Mouse (Mus musculus) heart, embryonic 15.5 days (tissue): ENCODE measurements around the gene Acadm. TPM values are rescaled to one million over a fixed set of nuclear protein-coding genes. Genes with fewer than 3 reads are reported as not detected.

Experiments used
- ATAC-seq: fragments of 200-750 bp; cut with Nextera tagmentation; replicated peaks from 2 replicates; pipeline ENCODE4 v1.8.0; 2017; ENCODE audit warnings: low read depth, moderate TSS enrichment; ENCODE audit not compliant: insufficient number of reproducible peaks, insufficient read depth, low FRiP score
- H3K27ac ChIP-seq: fragments of 300-500 bp; sonication (generic); 2 replicates; pipeline ENCODE4 v1.5.1; 2015; ENCODE audit warnings: mild to moderate bottlenecking, inconsistent platforms
- H3K27me3 ChIP-seq: fragments of 300-500 bp; sonication (generic); 2 replicates; pipeline ENCODE4 v1.6.1; 2015; ENCODE audit warnings: inconsistent platforms
- H3K36me3 ChIP-seq: fragments of 300-500 bp; sonication (generic); 2 replicates; pipeline ENCODE4 v1.6.1; 2015; ENCODE audit warnings: mild to moderate bottlenecking, inconsistent platforms
- H3K4me1 ChIP-seq: fragments of 300-500 bp; sonication (generic); replicated peaks from 2 replicates; pipeline ENCODE4 v1.6.1; 2015; ENCODE audit warnings: inconsistent platforms
- H3K4me2 ChIP-seq: fragments of 300-500 bp; sonication (generic); 2 replicates; pipeline ENCODE4 v1.6.1; 2015; ENCODE audit warnings: inconsistent platforms, mild to moderate bottlenecking, moderate library complexity
- H3K4me3 ChIP-seq: fragments of 300-500 bp; sonication (generic); 2 replicates; pipeline ENCODE4 v1.5.1; 2015; ENCODE audit warnings: mild to moderate bottlenecking, inconsistent platforms
- H3K9ac ChIP-seq: fragments of 300-500 bp; sonication (generic); 2 replicates; pipeline ENCODE4 v1.6.1; 2015; ENCODE audit warnings: mild to moderate bottlenecking, inconsistent platforms
- H3K9me3 ChIP-seq: fragments of 300-500 bp; sonication (generic); replicated peaks from 2 replicates; pipeline ENCODE4 v1.6.1; 2016; ENCODE audit warnings: inconsistent platforms
- WGBS: fragments of 180-500 bp; shearing (Covaris S2); methylation state at CpG from one replicate; pipeline ENCODE4 v1.1.7; 2015; ENCODE audit warnings: mixed read lengths; 5-methylcytosine and 5-hydroxymethylcytosine counted together
- polyA plus RNA-seq: library from polyadenylated mRNA; unstranded; fragments of >200 nt; fragmentation: Nextera tagmentation; extraction: Ambion mirVana; gene quantifications from 2 replicates; pipeline ENCODE4 v1.2.1, GENCODE M21; 2015

Gene Acadm
- polyA plus RNA-seq, 1 experiment from 2014 or later: 304 TPM

DNA sequence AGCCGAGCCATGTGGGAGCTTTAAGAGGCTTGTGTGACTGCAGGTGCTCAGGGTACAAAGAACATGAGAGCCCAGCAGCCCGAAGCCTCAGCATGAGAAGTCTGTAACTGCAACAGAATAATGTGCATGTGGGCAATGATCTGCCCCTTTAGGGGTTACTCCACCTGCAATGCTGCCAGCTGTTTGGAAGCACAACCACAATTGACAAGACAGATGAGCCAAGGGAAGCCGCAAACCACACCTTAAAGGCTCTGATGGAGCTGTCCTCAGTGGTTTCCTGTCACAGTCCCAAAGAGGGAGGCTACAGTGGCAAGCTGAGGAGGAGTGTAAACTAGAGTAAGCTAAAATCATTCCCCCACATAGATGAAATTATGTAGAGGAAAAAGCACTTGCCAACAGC lies 49.0 kb downstream of the Acadm start:
- Histone ChIP-seq H3K9ac (no peak overlapping the region), H3K4me2 (no peak overlapping the region), H3K36me3 (no peaks in the 10 kb centered on the region), H3K4me3 (no peak overlapping the region), H3K27me3 (no peaks in the 10 kb centered on the region), H3K4me1 (no peaks in the 10 kb centered on the region), H3K27ac (no peak overlapping the region), H3K9me3 (no peaks in the 10 kb centered on the region)
- WGBS: 82% methylated on average over 3 of the region's 3 CpGs
- ATAC-seq: no peak

DNA sequence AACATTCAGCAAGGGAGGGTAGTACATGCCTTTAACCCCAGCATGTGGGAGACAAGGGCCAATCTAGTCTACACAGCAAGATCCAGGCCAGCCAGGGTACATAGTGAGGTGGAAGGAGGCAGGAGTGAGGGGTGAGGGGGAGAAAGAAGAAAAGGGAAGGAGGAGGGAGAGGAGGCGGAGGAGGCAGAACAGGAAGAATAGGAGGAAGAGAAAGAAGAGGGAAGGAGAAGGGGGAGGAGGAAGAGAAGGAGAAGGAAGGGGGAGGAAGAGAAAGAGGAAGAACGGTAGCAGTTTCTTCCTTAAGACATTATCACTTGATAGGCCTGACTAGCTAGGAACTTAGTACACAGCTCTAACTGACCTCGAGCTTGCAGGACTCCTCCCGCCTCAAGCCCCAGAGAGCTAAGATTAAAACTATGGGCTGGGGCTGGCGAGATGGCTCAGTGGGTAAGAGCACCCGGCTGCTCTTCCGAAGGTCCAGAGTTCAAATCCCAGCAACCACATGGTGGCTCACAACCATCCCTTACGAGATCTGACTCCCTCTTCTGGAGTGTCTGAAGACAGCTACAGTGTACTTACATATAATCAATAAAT lies 55.1 kb downstream of the Acadm start:
- no peak for ATAC-seq
- H3K9ac ChIP-seq: no peak overlapping the region
- H3K36me3 ChIP-seq: no peaks in the 10 kb centered on the region
- no peak overlapping the region for H3K4me3 ChIP-seq
- WGBS: 68% methylated on average over 8 of the region's 8 CpGs
- H3K9me3 ChIP-seq: no peaks in the 10 kb centered on the region
- no peak overlapping the region for H3K4me2 ChIP-seq
- H3K4me1 ChIP-seq: no peaks in the 10 kb centered on the region
- H3K27ac ChIP-seq: no peak overlapping the region
- no peaks in the 10 kb centered on the region for H3K27me3 ChIP-seq

DNA sequence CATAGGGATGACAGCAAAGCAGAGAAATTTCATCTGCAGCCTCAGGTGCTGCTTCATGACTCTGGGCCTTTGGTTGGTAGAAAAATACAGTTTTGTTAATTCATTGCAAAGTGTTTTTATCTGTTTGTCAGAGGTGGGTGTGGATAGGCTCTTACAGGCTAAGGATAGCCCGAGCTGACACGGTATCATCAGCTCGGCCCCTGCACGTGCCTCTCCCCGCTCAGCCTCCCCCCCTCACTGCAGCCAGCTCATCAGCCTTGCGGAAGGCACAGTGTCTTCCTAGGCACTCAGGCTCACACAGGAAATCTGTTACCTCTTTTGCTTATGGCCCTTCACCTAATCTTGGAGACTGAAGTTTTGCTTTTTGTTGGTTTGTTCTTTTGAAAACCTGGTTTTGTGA lies 56.3 kb downstream of the Acadm start:
- H3K27me3 ChIP-seq: no peaks in the 10 kb centered on the region
- H3K4me2 ChIP-seq: no peak overlapping the region
- H3K9me3 ChIP-seq: no peaks in the 10 kb centered on the region
- WGBS: 58% methylated on average over 6 of the region's 6 CpGs
- H3K27ac ChIP-seq: no peak overlapping the region
- H3K9ac ChIP-seq: no peak overlapping the region
- ATAC-seq: no peak
- H3K36me3 ChIP-seq: no peaks in the 10 kb centered on the region
- H3K4me3 ChIP-seq: no peak overlapping the region
- no peaks in the 10 kb centered on the region for H3K4me1 ChIP-seq

DNA sequence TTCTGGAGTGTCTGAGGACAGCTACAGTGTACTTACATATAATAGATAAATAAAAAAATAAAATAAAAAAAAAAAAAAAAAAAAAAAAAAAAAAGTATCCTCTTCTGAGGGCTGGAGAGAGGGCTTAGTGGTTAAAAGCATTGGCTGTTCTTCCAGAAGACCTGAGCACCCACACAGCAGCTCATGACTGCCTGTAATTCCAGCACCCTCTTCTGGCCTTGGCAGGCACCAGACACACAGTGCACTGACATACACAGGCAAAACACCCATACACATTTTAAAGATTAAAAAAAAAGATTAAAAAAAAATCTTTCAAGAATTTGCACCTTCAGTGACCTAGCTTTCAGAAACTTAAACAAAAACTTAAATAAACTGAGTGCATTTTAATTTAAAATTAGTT lies 58.1 kb downstream of the Acadm start:
- Histone ChIP-seq H3K4me1 (no peaks in the 10 kb centered on the region), H3K27ac (no peak overlapping the region), H3K4me2 (no peak overlapping the region), H3K27me3 (no peaks in the 10 kb centered on the region), H3K36me3 (no peaks in the 10 kb centered on the region), H3K9me3 (no peaks in the 10 kb centered on the region), H3K4me3 (no peak overlapping the region), H3K9ac (no peak overlapping the region)
- ATAC-seq: no peak

Other genes with a start within 250 kb of the Acadm start
- gene St6galnac3, start 219.5 kb downstream of the Acadm start, polyA plus RNA-seq: 15.8 and 25.5 TPM in 2 replicates
- 0.11 and 0.15 TPM in 2 replicates for gene Asb17, start 100.4 kb downstream of the Acadm start, polyA plus RNA-seq
- gene Msh4, start 38.5 kb downstream of the Acadm start, polyA plus RNA-seq: 0.09 and 0.14 TPM in 2 replicates
- gene Rabggtb, start 31.6 kb downstream of the Acadm start, polyA plus RNA-seq: 47.5 and 53.4 TPM in 2 replicates
- gene Slc44a5, start 28.8 kb upstream of the Acadm start, polyA plus RNA-seq: 0.52 and 0.62 TPM in 2 replicates